Mouse (Mus musculus): Measurements from ENCODE around the gene Tmprss6.

DNA sequence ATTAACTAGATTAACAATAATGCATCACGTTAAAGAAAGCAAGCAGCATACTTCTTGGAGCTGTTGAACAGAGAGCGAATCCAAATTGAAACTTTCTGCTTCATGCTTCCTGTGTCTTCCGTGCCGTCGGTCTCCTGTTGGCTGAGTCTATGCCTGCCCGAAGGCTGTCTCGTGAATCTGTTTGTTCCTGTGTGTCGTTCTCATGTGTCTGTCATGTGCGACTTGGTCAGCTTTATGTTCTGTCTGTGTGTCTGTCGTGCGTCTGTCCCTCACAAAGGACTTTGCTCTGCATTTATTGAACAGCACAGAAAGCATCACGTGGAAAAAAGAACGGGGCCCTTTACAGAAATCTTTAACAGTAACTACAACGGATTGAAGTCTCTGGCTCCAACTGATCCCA, 44.6 kb upstream of the Tmprss6 start:
- TF ChIP-seq POLR2A (IDR thresholded peaks at IDR 0.05; ENCODE audit: control insufficient read depth, low read depth, low read length) (no peak), CTCF (IDR thresholded peaks at IDR 0.05; ENCODE audit: control insufficient read depth, insufficient read depth, insufficient replicate concordance, low read depth, low read length) (no peak)
